ENCODE assay signal across 27 mouse cellular contexts in genomic region chr8:6644396-6644795, GRCm38 (mm10).
"Had no signal": no experiment of that assay in that cellular context is flagged by ENCODE, and none has a peak within 500 bp of the region (broad histone marks: within the 10 kb centered on the region; RNA-seq: fewer than 3 reads in every experiment).

No protein-coding gene starts in this region.

- H3K27me3 ChIP-seq: heart, embryonic 13.5 days; heart, embryonic 15.5 days; hindbrain, embryonic 13.5 days; hindbrain, embryonic 15.5 days; kidney, embryonic 15.5 days; limb, embryonic 13.5 days; limb, embryonic 15.5 days; liver, embryonic 12.5 days had no signal

- H3K27ac ChIP-seq: heart, adult 2 months; heart, embryonic 13.5 days; heart, embryonic 15.5 days; hindbrain, embryonic 13.5 days; hindbrain, embryonic 15.5 days; hindbrain, postnatal 0 days; kidney, embryonic 15.5 days; kidney, postnatal 0 days; limb, embryonic 13.5 days; limb, embryonic 15.5 days; liver, embryonic 12.5 days; liver, embryonic 14.5 days had no signal

- H3K9me3 ChIP-seq: heart, embryonic 13.5 days; heart, embryonic 15.5 days; hindbrain, embryonic 13.5 days; hindbrain, embryonic 15.5 days; kidney, embryonic 15.5 days; limb, embryonic 13.5 days; limb, embryonic 15.5 days; liver, embryonic 12.5 days had no signal

- H3K9ac ChIP-seq: heart, embryonic 13.5 days; heart, embryonic 15.5 days; hindbrain, embryonic 13.5 days; hindbrain, embryonic 15.5 days; kidney, embryonic 15.5 days; limb, embryonic 13.5 days; limb, embryonic 15.5 days; liver, embryonic 12.5 days; liver, embryonic 14.5 days had no signal

- DNase-seq: gastrocnemius, postnatal 14 days; gastrocnemius, postnatal 36 days; heart, adult 11 months; heart, adult 2 months; heart, postnatal 14 days; heart, postnatal 36 days; kidney, adult 11 months; kidney, adult 2 months; kidney, adult 9 months; kidney, postnatal 14 days; kidney, postnatal 36 days; layer of hippocampus, adult 9-11 months; layer of hippocampus, postnatal 36 days; left cerebral cortex, postnatal 4 days had no signal

- H3K4me3 ChIP-seq: heart, adult 2 months; heart, embryonic 13.5 days; heart, embryonic 15.5 days; hindbrain, embryonic 13.5 days; hindbrain, embryonic 15.5 days; kidney, embryonic 15.5 days; limb, embryonic 13.5 days; limb, embryonic 15.5 days; liver, embryonic 12.5 days had no signal

- ATAC-seq: hindbrain, postnatal 0 days; intestine, embryonic 16.5 days; liver, embryonic 12.5 days had no signal

- H3K4me2 ChIP-seq: heart, embryonic 11.5 days; heart, embryonic 13.5 days; heart, embryonic 15.5 days; hindbrain, embryonic 13.5 days; hindbrain, embryonic 15.5 days; kidney, embryonic 15.5 days; limb, embryonic 13.5 days; limb, embryonic 15.5 days; liver, embryonic 12.5 days had no signal

- H3K36me3 ChIP-seq: heart, embryonic 13.5 days; heart, embryonic 15.5 days; hindbrain, embryonic 13.5 days; hindbrain, embryonic 15.5 days; kidney, embryonic 15.5 days; limb, embryonic 13.5 days; limb, embryonic 15.5 days; liver, embryonic 12.5 days had no signal

- H3K4me1 ChIP-seq: heart, embryonic 13.5 days; heart, embryonic 15.5 days; hindbrain, embryonic 13.5 days; hindbrain, embryonic 15.5 days; kidney, embryonic 15.5 days; limb, embryonic 13.5 days; limb, embryonic 15.5 days; liver, embryonic 12.5 days had no signal
